Mouse (Mus musculus) limb, embryonic 11.5 days (tissue): Measurements from ENCODE around the gene Stx6. TPM values are rescaled to one million over a fixed set of nuclear protein-coding genes. Genes with fewer than 3 reads are reported as not detected.
A peak's percentile ranks its signal among the peaks of the same experiment; 100 is the strongest.

ENCODE experiments used
- ATAC-seq: fragments of 200-750 bp; cut with Nextera tagmentation; 2 replicates; pipeline ENCODE4 v1.8.0; 2017; ENCODE audit warnings: low read depth; ENCODE audit not compliant: insufficient number of reproducible peaks, low FRiP score, low TSS enrichment
- DNase-seq: peaks from one replicate; pipeline ENCODE4 v3.0.0-alpha.2; 2015; ENCODE audit warnings: low spot score
- H3K27ac ChIP-seq: fragments of 300-500 bp; sonication (generic); replicated peaks from 2 replicates; pipeline ENCODE4 v1.5.1; 2014; ENCODE audit warnings: low read depth, mild to moderate bottlenecking, low read length
- H3K27me3 ChIP-seq: fragments of 300-500 bp; sonication (generic); 2 replicates; pipeline ENCODE4 v1.6.1; 2014; ENCODE audit warnings: mild to moderate bottlenecking, low read length, mixed read lengths; ENCODE audit not compliant: control insufficient read depth, insufficient read depth
- H3K36me3 ChIP-seq: fragments of 300-500 bp; sonication (generic); 2 replicates; pipeline ENCODE4 v1.6.1; 2014; ENCODE audit warnings: mild to moderate bottlenecking, low read length, moderate library complexity, mixed read lengths; ENCODE audit not compliant: control insufficient read depth, insufficient read depth
- H3K4me1 ChIP-seq: fragments of 300-500 bp; sonication (generic); 2 replicates; pipeline ENCODE4 v1.6.1; 2014; ENCODE audit warnings: low read length, mixed read lengths; ENCODE audit not compliant: control insufficient read depth, insufficient read depth
- H3K4me2 ChIP-seq: fragments of 300-500 bp; sonication (generic); 2 replicates; pipeline ENCODE4 v1.6.1; 2014; ENCODE audit warnings: low read depth, mild to moderate bottlenecking, moderate library complexity; ENCODE audit not compliant: severe bottlenecking
- H3K4me3 ChIP-seq: fragments of 300-500 bp; sonication (generic); 2 replicates; pipeline ENCODE4 v1.5.1; 2014; ENCODE audit warnings: low read depth, low read length
- H3K9ac ChIP-seq: fragments of 300-500 bp; sonication (generic); 2 replicates; pipeline ENCODE4 v1.6.1; 2014; ENCODE audit warnings: mild to moderate bottlenecking, low read length
- H3K9me3 ChIP-seq: fragments of 300-500 bp; sonication (generic); 2 replicates; pipeline ENCODE4 v1.6.1; 2016; ENCODE audit warnings: low read length; ENCODE audit not compliant: control insufficient read depth
- WGBS: fragments of 180-500 bp; shearing (Covaris S2); extraction: QIAGEN DNeasy Blood & Tissue Kit; methylation state at CpG from one replicate; pipeline ENCODE4 v1.1.7; 2014; 5-methylcytosine and 5-hydroxymethylcytosine counted together
- polyA plus RNA-seq: library from polyadenylated mRNA; unstranded; fragments of >200 nt; fragmentation: Nextera tagmentation; extraction: Ambion mirVana; gene quantifications from 2 replicates; pipeline ENCODE4 v1.2.1, GENCODE M21; 2014

Stx6 gene
- polyA plus RNA-seq, 1 experiment from 2014 or later = 91.8 TPM

- H3K4me1 ChIP-seq = peaks cover 4% of the 10 kb centered on the region; the same call in 1 of the 2 replicates
- 79% methylated on average over 11 of the region's 11 CpGs for WGBS
Observed at GRCm38 (mm10) chr1:155222101-155222669, 63.7 kb downstream of the Stx6 start.

DNA sequence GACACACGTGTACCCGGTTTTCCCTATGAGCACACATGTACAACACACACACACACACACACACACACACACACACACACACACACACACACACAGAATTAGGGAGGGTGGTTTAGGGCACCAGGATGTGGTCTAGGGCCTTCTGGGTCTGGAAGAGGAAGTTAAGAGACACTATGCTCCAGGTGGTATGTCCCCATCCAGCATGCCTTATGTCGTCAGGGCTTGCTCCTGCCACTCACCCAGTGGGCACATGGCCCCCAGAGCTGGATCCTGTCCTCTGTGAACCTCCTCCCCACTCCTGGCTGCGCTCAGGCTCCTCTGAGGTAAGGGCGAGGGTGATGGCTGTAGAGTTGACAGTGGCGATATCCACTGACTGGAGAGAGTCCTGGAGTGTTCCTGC, 64.5 kb downstream of the Stx6 start:
- peaks cover 2% of the 10 kb centered on the region; the same call in 1 of the 2 replicates for H3K36me3 ChIP-seq
- H3K9me3 ChIP-seq = no peaks in the 10 kb centered on the region
- no peak overlapping the region for H3K4me2 ChIP-seq
- no peak overlapping the region for H3K9ac ChIP-seq
- H3K27ac ChIP-seq = no peak overlapping the region
- no peak overlapping the region for H3K4me3 ChIP-seq
- H3K4me1 ChIP-seq = peaks cover 4% of the 10 kb centered on the region; the same call in 1 of the 2 replicates
- H3K27me3 ChIP-seq = no peaks in the 10 kb centered on the region
- no peak for ATAC-seq
- WGBS = 88% methylated on average over 6 of the region's 6 CpGs
- no peak for DNase-seq

More at GRCm38 (mm10) chr1:155222101-155222669, 63.7 kb downstream of the Stx6 start:
- no peak overlapping the region for H3K9ac ChIP-seq
- no peak overlapping the region for H3K4me3 ChIP-seq
- ATAC-seq (no peak), DNase-seq (no peak)
- H3K9me3 ChIP-seq = no peaks in the 10 kb centered on the region
- no peak overlapping the region for H3K4me2 ChIP-seq
- no peaks in the 10 kb centered on the region for H3K27me3 ChIP-seq
- no peak overlapping the region for H3K27ac ChIP-seq
- H3K36me3 ChIP-seq = peaks cover 2% of the 10 kb centered on the region; the same call in 1 of the 2 replicates

GRCm38 (mm10) chr1:155223849-155224554, 65.5 kb downstream of the Stx6 start:
- H3K4me2 ChIP-seq = no peak overlapping the region
- no peak overlapping the region for H3K4me3 ChIP-seq
- ATAC-seq = peak; percentile 79
- H3K9ac ChIP-seq = no peak overlapping the region
- DNase-seq = peak; percentile 94
- 32% methylated on average over 16 of the region's 16 CpGs for WGBS
- peaks cover 2% of the 10 kb centered on the region; the same call in 1 of the 2 replicates for H3K36me3 ChIP-seq
- H3K4me1 ChIP-seq = peaks cover 8% of the 10 kb centered on the region
- H3K27me3 ChIP-seq = no peaks in the 10 kb centered on the region
- H3K9me3 ChIP-seq = no peaks in the 10 kb centered on the region
- no peak overlapping the region for H3K27ac ChIP-seq

- WGBS = 13% methylated on average over 14 of the region's 14 CpGs
Observed at GRCm38 (mm10) chr1:155229464-155230411, 71.2 kb downstream of the Stx6 start.

DNA sequence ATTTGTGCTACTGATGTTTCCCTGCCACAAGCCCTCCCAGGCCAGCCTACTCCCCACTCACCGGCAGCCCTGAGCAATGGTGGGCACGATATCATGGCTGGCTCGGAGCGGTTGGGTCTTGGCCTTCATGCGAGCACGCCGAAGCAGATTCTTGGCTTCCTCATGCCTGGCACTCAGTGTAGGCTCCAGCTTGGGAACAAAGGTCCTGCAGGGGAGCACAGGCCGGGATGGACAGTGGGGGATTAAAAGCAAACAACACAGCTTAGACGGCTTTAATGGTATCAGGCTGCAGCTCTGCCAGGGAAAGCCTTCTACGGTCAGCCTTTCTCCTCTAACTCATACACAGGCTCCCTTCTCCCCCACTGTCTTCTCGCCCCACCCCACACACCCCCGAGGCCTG, 73.9 kb downstream of the Stx6 start:
- Histone ChIP-seq H3K4me3 (no peak overlapping the region), H3K4me1 (peaks cover 49% of the 10 kb centered on the region), H3K36me3 (no peaks in the 10 kb centered on the region), H3K27ac (no peak overlapping the region; the same call in 1 of the 2 replicates), H3K4me2 (no peak overlapping the region), H3K9ac (0 out of 2 replicates have a peak overlapping the region, but pooled peaks have one; percentile 22), H3K9me3 (no peaks in the 10 kb centered on the region), H3K27me3 (no peaks in the 10 kb centered on the region)
- DNase-seq = no peak
- WGBS = 75% methylated on average over 12 of the region's 12 CpGs
- no peak for ATAC-seq

More at GRCm38 (mm10) chr1:155229464-155230411, 71.2 kb downstream of the Stx6 start:
- Histone ChIP-seq H3K27ac (peak overlapping the region; percentile 78), H3K36me3 (0 out of 2 replicates have a peak, but pooled peaks cover 2% of the 10 kb centered on the region), H3K9me3 (no peaks in the 10 kb centered on the region), H3K9ac (no peak overlapping the region), H3K4me1 (peaks cover 38% of the 10 kb centered on the region), H3K4me3 (no peak overlapping the region), H3K27me3 (no peaks in the 10 kb centered on the region), H3K4me2 (no peak overlapping the region)
- DNase-seq (peak; percentile 80), ATAC-seq (peak; percentile 62)

- Histone ChIP-seq H3K9ac (0 out of 2 replicates have a peak overlapping the region, but pooled peaks have one; percentile 22), H3K4me1 (peaks cover 49% of the 10 kb centered on the region), H3K36me3 (no peaks in the 10 kb centered on the region), H3K27me3 (no peaks in the 10 kb centered on the region), H3K4me3 (no peak overlapping the region), H3K4me2 (no peak overlapping the region), H3K27ac (peak overlapping the region; percentile 52; the same call in 1 of the 2 replicates), H3K9me3 (no peaks in the 10 kb centered on the region)
- no peak for DNase-seq
- WGBS = 86% methylated on average over 6 of the region's 6 CpGs
- no peak for ATAC-seq
Observed at GRCm38 (mm10) chr1:155232786-155233185, 74.3 kb downstream of the Stx6 start.

DNA sequence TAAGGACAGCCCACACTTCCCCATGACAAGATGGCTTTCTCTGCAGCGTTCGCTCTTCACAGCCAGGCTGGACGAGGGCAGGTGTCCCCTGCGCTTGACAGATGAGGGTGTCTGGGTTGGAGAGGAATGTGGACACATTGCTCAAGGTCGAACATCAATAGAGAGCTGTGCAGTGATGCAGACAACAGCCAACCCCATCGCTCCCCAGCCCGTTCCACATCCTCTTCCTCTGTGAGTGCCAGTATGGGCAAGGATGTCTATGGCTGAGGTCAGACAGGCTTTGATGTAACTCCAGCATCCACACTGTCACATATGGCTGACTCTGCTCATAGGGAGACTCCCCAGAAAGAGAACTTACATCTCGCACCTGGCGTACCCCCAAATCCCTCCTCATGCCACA, 74.9 kb downstream of the Stx6 start:
- Histone ChIP-seq H3K27me3 (no peaks in the 10 kb centered on the region), H3K4me1 (peaks cover 49% of the 10 kb centered on the region), H3K9me3 (no peaks in the 10 kb centered on the region), H3K4me3 (no peak overlapping the region), H3K27ac (peak overlapping the region; percentile 80), H3K9ac (no peak overlapping the region), H3K36me3 (no peaks in the 10 kb centered on the region), H3K4me2 (no peak overlapping the region)
- no peak for ATAC-seq
- DNase-seq = no peak
- WGBS = 87% methylated on average over 9 of the region's 9 CpGs
